Mouse (Mus musculus) spleen, adult 18-20 months (tissue): Measurements from ENCODE around the gene Rnf227.
"Not testable (repeated sequence)": the region's sequence is repeated elsewhere in the genome, so short reads cannot be mapped to it uniquely, and the experiment has no call there.

Experiments
- DNase-seq, 2 experiments: peaks; one replicate each; pipeline ENCODE4 v3.0.0; 2022; ENCODE audit warnings: mixed read lengths in 2 of 2

Gene Rnf227

DNA sequence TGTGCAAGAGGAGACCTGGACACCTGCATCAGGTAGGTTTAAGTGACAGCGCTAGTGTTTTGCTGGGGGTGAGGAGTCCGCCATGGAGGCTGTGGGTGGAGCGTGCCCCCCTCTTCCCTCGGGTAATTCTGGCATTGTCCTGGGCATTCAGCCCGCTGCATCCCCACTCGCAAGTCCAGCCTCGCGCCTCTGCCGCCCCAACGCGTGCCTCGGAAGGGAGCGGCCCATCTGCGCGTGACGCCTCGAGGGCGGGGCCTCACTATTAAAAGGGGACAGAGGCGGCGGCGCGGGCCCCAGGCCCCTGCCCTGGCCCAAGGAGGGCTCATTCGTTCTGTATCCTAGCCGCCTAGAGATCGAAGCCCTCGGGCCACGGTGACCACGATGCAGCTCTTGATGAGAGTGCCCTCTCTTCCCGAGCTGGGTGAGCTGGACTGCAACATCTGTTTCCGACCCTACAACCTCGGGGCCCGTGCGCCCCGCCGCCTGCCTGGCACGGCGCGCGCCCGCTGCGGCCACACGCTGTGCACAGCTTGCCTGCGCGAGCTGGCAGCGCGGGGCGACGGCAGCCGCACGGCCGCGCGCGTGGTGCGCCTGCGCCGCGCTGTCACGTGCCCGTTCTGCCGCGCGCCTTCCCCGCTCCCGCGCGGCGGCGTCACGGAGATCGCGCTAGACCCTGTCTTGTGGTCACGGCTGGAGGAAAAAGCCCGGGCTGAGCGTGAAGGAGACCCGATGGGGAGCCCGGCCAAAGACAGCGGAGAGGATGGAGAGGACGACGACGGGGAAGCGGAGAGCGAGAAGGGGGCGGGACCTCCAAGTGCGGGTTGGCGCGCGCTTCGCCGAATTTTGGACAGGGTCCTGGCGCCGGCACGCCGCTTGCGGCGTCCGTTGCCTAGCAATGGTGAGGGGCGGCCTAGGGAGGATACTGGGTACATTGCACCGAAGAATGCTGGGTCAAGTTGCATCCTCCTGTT is at the start of gene Rnf227:
TSS of gene Rnf227 (plus strand) at position 301 of the 971 bp plus-strand sequence.
- DNase-seq: peak; percentile 59 to 74

DNA sequence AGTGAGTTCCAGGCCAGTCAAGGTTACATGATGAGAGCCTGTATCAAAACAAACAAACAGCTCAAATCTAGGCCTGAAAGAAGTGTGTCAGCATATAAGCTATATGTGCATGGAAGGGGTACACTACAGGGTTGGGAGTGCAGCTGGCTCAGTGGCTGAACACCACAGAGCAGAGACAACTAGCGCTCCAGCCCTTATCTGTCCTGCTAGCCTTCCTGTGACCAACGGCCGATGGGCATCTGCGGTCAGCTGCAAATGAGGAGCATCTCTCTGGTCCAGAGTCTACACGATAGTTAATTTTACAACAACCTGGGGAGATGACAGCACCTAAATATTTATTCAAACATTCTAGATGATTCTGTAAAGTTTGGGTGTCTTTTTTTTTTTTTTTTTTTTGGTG is 49.1 kb upstream of the Rnf227 start:
- DNase-seq: no peak

GRCm38 (mm10) chr11:69295286-69295685 is 45.0 kb upstream of the Rnf227 start:
- no peak for DNase-seq

DNA sequence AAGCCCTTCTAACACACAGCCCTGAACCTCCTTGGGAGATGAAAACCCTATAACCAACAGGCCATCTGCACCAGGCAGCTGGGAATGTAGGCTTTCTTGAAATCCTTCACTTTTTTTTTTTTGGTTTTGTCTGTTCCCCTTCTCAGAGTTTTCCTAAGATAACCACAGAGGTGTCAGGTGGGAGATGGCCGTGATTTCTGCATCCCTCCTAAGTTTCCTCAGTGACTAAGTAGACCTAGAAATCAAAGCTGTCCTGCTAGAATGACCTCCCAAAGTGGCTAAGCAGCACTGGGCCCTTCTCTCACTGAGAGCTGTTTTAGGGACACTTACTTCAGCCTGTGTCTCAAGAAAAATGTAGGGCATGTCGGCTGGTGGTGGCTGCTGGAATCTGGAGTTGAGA is 42.5 kb upstream of the Rnf227 start:
- DNase-seq: no peak

DNA sequence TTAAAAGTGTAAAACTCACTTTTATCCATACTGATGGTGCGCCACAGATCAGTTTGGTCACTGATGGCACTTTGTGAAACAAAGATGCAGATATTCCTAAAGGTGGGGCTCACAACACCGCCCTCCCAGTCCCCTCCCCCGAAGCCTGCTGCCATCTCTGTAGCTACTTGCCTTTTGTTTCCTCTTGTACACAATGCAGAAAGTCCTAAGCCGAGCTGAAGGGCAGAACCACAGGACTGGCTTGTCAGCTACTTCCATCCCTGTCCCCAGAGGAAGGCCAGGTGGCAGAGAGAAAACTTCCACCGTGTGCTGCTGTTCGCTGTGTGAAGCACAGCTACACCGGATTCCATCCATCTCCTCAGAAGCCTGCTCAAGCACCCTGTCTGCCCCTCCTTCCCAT is 42.0 kb upstream of the Rnf227 start:
- no peak for DNase-seq

DNA sequence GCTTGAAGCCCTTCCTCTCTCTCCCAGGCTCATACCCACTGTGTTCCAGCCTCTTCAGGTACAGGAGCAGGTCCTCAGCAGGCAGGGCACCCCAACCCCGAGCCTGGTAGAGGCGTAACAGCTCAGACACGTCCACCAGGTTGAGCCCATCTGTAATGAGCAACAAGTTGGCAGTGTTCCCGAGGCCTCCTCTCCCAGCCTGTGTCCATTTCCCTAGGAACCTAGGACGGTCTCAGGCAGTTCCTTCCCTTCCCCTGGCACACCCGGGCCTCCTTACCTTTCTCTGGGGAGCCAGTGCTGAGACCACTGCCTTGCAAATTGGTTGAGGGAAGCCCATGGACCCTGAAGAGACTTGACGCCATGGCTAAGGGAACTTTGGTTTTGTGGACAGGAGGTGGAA is 37.4 kb upstream of the Rnf227 start:
- no peak for DNase-seq

- DNase-seq: peak; percentile 47 to 59
Observed at GRCm38 (mm10) chr11:69305291-69305690, 35.0 kb upstream of the Rnf227 start.

GRCm38 (mm10) chr11:69306039-69306438 is 34.2 kb upstream of the Rnf227 start:
- DNase-seq: no peak

DNA sequence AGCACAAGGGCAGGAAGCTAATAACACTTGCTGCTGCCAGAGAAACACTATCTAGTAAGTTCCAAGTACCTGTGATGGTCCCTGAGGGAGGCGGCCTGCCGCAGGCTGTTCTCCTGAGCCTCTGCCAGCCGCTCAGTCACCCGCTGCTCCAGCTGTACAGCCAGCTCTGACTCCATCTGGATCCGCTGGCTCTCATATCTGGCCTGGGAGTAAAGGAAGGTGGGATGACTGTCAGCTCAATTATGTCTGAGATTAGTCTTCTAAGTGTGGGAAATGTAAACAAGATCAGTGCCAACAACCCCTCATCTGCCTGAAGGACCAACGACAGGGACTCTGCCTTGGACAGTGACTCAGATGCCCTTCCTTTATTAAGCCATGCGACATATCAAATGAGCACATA is 29.0 kb upstream of the Rnf227 start:
- DNase-seq: no peak

GRCm38 (mm10) chr11:69316361-69316760 is 23.9 kb upstream of the Rnf227 start:
- no peak for DNase-seq

- not testable (repeated sequence) for DNase-seq
Observed at GRCm38 (mm10) chr11:69318000-69318399, 22.3 kb upstream of the Rnf227 start.

DNA sequence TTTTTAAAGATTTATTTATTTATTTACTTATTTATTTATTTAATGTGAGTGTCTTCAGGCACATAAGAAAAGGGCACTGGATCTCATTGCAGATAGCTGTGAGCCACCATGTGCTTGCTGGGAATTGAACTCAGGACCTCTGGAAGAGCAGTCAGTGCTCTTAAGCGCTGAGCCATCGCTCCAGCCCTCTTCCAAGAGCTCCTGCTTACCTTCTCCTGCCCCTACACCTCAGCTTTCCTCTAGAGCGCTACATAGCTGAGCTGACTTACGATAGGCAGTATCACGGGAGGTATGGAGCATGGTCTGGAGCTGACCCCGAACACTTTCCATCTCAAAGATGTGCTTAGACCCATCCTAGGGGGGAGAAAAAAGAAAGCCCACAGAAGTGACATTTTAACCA is 18.7 kb upstream of the Rnf227 start:
- no peak for DNase-seq

- no peak for DNase-seq
Observed at GRCm38 (mm10) chr11:69322010-69322409, 18.3 kb upstream of the Rnf227 start.

DNA sequence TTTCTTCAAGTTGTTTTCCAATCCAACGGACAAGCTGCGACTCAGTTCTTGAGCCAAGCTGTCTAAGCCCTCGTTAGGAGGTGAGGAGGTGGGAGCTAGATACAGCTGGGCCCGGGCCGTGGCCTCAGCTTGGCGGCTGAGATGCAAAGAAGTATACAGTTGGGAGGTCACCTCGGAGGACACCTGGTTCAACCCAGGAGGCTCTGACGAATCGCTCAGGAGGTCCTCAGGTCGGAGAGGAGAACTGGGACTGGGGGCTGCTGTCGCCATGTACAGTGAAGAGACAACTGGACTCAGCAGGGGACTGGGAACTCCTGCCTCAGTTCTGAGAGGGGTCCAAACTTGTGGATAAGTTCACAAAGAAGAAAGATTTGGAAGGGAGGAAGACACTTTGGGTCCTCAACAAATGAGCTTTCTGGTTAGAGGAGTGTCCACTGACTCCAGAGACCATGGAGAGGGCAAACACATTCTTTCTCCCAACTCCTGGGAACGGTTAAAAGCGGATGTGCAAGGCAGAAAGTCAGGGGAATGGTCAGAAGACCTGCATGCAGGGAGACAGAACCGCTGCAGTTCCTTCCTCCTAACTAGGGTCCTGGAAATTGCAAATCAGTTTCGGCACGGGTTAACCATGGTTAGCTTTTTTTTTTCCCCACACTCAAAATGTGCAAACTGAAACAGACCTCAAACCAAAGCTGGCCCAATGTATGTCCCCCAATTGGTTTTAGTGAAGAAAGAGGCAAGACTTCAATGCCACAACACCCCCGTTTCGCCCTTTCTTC is 17.4 kb upstream of the Rnf227 start:
- DNase-seq: no peak

- peak; percentile 96 to 99 for DNase-seq
Observed at GRCm38 (mm10) chr11:69323667-69324111, 16.6 kb upstream of the Rnf227 start, which contains the start of the genes Cntrob and Trappc1. TSS of gene Cntrob (minus strand) at chr11:69323775. TSS of gene Trappc1 (plus strand) at chr11:69323980.

GRCm38 (mm10) chr11:69324749-69325148 is 15.5 kb upstream of the Rnf227 start:
- DNase-seq: no peak

GRCm38 (mm10) chr11:69325628-69326407 is 14.4 kb upstream of the Rnf227 start, which contains the start of gene Kcnab3:
TSS of gene Kcnab3 (plus strand) at chr11:69326258.
- peak; percentile 76 to 81 for DNase-seq

- DNase-seq: no peak
Observed at GRCm38 (mm10) chr11:69326408-69327156, 13.7 kb upstream of the Rnf227 start.

- no peak for DNase-seq
Observed at GRCm38 (mm10) chr11:69327157-69327442, 13.2 kb upstream of the Rnf227 start.

DNA sequence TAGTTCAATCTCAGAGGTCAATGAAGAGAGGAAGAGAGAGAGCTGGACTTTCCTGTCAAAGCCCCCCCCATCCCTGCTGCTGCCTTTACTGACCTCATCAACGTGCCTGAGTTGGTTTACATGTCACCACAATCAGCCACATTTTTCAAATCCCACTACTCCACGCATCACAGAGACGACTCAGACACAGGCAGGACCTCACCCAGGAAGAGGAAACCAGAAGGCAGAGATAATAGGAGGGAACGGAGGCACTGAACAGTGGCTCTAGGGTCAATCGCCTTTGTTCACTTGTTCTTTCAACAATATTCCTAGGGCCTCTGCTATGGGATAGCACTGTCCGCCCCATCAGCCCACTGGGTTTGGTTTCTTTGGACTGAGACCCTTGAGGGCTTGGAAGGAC is 12.6 kb upstream of the Rnf227 start:
- DNase-seq: no peak

- DNase-seq: no peak
Observed at GRCm38 (mm10) chr11:69328517-69328916, 11.7 kb upstream of the Rnf227 start.

- DNase-seq: no peak
Observed at GRCm38 (mm10) chr11:69331152-69331551, 9.1 kb upstream of the Rnf227 start.
